Mouse (Mus musculus) hindbrain, embryonic 15.5 days (tissue): ENCODE data around the gene Ubap2l. TPM values are rescaled to one million over a fixed set of nuclear protein-coding genes. Genes with fewer than 3 reads are reported as not detected.
A peak's percentile ranks its signal among the peaks of the same experiment; 100 is the strongest.

Experiments used
- ATAC-seq: fragments of 200-750 bp; cut with Nextera tagmentation; 2 replicates; pipeline ENCODE4 v1.8.0; 2017; ENCODE audit warnings: low read depth, moderate number of reproducible peaks, moderate TSS enrichment; ENCODE audit not compliant: low FRiP score
- H3K27ac ChIP-seq: fragments of 300-500 bp; sonication (generic); replicated peaks from 2 replicates; pipeline ENCODE4 v1.5.1; 2015; ENCODE audit warnings: mild to moderate bottlenecking, inconsistent platforms
- H3K27me3 ChIP-seq: fragments of 300-500 bp; sonication (generic); 2 replicates; pipeline ENCODE4 v1.6.1; 2015; ENCODE audit warnings: control low read depth, inconsistent platforms
- H3K36me3 ChIP-seq: fragments of 300-500 bp; sonication (generic); 2 replicates; pipeline ENCODE4 v1.6.1; 2015; ENCODE audit warnings: control low read depth, inconsistent platforms
- H3K4me1 ChIP-seq: fragments of 300-500 bp; sonication (generic); replicated peaks from 2 replicates; pipeline ENCODE4 v1.6.1; 2015; ENCODE audit warnings: control low read depth, inconsistent platforms
- H3K4me2 ChIP-seq: fragments of 300-500 bp; sonication (generic); 2 replicates; pipeline ENCODE4 v1.6.1; 2015; ENCODE audit warnings: moderate library complexity, mild to moderate bottlenecking, inconsistent platforms
- H3K4me3 ChIP-seq: fragments of 300-500 bp; sonication (generic); 2 replicates; pipeline ENCODE4 v1.5.1; 2015; ENCODE audit warnings: mild to moderate bottlenecking, inconsistent platforms
- H3K9ac ChIP-seq: fragments of 300-500 bp; sonication (generic); 2 replicates; pipeline ENCODE4 v1.6.1; 2015; ENCODE audit warnings: inconsistent platforms
- H3K9me3 ChIP-seq: fragments of 300-500 bp; sonication (generic); 2 replicates; pipeline ENCODE4 v1.6.1; 2016; ENCODE audit warnings: control low read depth, inconsistent platforms
- WGBS: fragments of 180-500 bp; shearing (Covaris S2); methylation state at CpG from one replicate; pipeline ENCODE4 v1.1.7; 2015; 5-methylcytosine and 5-hydroxymethylcytosine counted together
- polyA plus RNA-seq: library from polyadenylated mRNA; unstranded; fragments of >200 nt; fragmentation: Nextera tagmentation; extraction: Ambion mirVana; gene quantifications from 2 replicates; pipeline ENCODE4 v1.2.1, GENCODE M21; 2015

Ubap2l gene
- polyA plus RNA-seq, 1 experiment from 2014 or later: 121 TPM

DNA sequence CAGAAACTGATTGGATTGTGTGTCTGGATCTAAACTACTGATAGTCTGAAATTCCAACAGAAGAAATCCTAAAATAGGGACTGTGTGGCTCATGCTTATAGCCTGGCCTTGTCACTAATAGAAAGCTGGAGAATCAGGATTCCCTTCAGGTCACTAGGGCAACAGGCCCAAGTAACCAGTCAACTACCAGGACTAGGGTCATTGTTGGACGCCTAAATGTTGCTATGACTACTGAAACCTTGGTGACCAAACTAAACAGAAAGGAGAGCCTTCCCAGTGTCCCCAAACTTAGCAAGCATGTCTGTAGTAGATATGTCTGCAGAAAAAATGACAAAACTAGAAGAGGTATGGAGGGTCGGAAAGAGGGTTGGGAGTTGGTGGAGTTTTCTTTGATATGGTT lies 10.1 kb upstream of the Ubap2l start:
- WGBS: 52% methylated on average over 2 of the region's 2 CpGs
- Histone ChIP-seq H3K27me3 (no peaks in the 10 kb centered on the region), H3K4me2 (no peak overlapping the region), H3K9ac (no peak overlapping the region), H3K36me3 (peaks cover 46% of the 10 kb centered on the region), H3K4me3 (no peak overlapping the region), H3K4me1 (no peaks in the 10 kb centered on the region), H3K27ac (no peak overlapping the region), H3K9me3 (no peaks in the 10 kb centered on the region)
- no peak for ATAC-seq

DNA sequence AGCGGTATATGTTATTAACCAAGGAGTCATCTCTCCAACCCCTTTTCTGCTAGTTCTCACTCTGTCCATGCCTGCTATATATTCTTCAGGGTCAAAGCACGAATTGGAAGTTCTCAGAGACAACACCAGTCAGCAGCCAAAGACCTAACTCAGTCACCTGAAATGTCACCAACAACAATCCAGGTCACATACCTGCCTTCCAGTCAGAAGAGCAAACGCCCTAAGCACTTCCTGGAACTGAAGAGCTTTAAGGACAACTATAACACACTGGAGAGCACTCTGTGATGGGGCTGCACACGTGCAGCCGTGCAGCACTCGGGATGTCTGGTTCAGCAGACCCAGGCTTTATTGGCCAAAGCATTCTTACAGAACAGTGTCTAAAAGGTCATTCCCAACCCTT lies 9.1 kb upstream of the Ubap2l start:
- Histone ChIP-seq H3K4me1 (no peaks in the 10 kb centered on the region), H3K4me2 (no peak overlapping the region), H3K4me3 (no peak overlapping the region), H3K27me3 (no peaks in the 10 kb centered on the region), H3K36me3 (peaks cover 50% of the 10 kb centered on the region), H3K9ac (no peak overlapping the region), H3K27ac (no peak overlapping the region), H3K9me3 (no peaks in the 10 kb centered on the region)
- no peak for ATAC-seq
- 96% methylated on average over 6 of the region's 6 CpGs for WGBS

GRCm38 (mm10) chr3:90051441-90052350 lies 732 bp downstream of the Ubap2l start, which contains the start of gene 4933434E20Rik:
Gene 4933434E20Rik, plus strand, starts transcription at chr3:90051636.
- Histone ChIP-seq H3K36me3 (peaks cover 26% of the 10 kb centered on the region), H3K27ac (peak within 1 kb of the TSS; percentile 87), H3K4me3 (peak within 1 kb of the TSS; percentile 74), H3K27me3 (no peaks in the 10 kb centered on the region), H3K4me2 (peak within 1 kb of the TSS; percentile 61), H3K4me1 (peaks cover 43% of the 10 kb centered on the region), H3K9ac (peak within 1 kb of the TSS; percentile 83), H3K9me3 (no peaks in the 10 kb centered on the region)
- ATAC-seq: peak; percentile 83
- under 1% methylated on average over 42 of the region's 43 CpGs for WGBS

DNA sequence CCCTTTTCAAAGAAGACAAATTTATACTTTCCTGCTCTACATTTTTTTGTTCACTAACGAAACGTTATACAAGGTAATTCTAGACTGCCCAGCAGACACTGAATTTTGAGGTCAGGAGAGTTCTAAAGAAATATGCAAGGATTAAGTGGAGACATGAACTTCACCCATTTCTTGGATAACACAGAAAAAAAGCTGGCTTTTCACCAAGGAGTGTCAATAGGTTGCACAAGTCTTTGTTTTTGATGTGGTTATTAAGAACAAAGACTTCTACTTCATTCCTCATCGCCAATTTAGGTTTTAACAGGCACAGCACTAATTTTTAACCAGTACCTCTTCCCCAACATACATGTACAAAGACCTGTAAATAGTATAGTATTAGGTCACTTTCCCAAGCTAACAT lies 2.7 kb downstream of the Ubap2l start:
- no peak overlapping the region for H3K27ac ChIP-seq
- ATAC-seq: no peak
- peaks cover 26% of the 10 kb centered on the region for H3K36me3 ChIP-seq
- H3K9ac ChIP-seq: no peak overlapping the region
- H3K4me2 ChIP-seq: no peak overlapping the region
- 72% methylated on average over 3 of the region's 3 CpGs for WGBS
- H3K4me1 ChIP-seq: peaks cover 29% of the 10 kb centered on the region
- H3K27me3 ChIP-seq: no peaks in the 10 kb centered on the region
- H3K9me3 ChIP-seq: no peaks in the 10 kb centered on the region
- no peak overlapping the region for H3K4me3 ChIP-seq

- H3K9ac ChIP-seq: no peak overlapping the region
- H3K4me3 ChIP-seq: no peak overlapping the region
- H3K4me1 ChIP-seq: no peaks in the 10 kb centered on the region
- no peak overlapping the region for H3K4me2 ChIP-seq
- H3K27ac ChIP-seq: no peak overlapping the region
- 91% methylated on average over 1 of the region's 1 CpGs for WGBS
- H3K9me3 ChIP-seq: no peaks in the 10 kb centered on the region
- ATAC-seq: no peak
- H3K36me3 ChIP-seq: peaks cover 77% of the 10 kb centered on the region
- no peaks in the 10 kb centered on the region for H3K27me3 ChIP-seq
These were observed 16.2 kb downstream of the Ubap2l start for GRCm38 (mm10) chr3:90036263-90036662.

DNA sequence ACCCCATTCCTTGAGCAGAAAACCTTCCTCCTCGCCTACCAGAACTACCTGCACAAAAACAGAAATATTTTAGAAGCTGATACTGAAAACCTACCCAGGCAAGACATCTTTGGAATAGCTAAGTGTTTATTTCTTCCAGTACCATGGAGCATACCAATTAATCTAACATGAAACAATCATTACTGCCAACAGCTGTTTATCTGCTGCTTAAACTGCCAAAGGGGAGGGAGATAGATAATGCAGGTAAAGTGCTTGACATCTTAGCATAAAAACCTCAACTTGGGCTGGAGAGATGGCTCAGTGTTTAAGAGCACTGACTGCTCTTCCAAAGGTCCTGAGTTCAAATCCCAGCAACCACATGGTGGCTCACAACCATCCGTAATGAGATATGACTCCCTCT lies 17.8 kb downstream of the Ubap2l start:
- Histone ChIP-seq H3K4me1 (no peaks in the 10 kb centered on the region), H3K9ac (no peak overlapping the region), H3K27me3 (no peaks in the 10 kb centered on the region), H3K36me3 (peaks cover 81% of the 10 kb centered on the region), H3K4me2 (no peak overlapping the region), H3K27ac (no peak overlapping the region), H3K9me3 (no peaks in the 10 kb centered on the region), H3K4me3 (no peak overlapping the region)
- no peak for ATAC-seq
- WGBS: 95% methylated on average over 2 of the region's 2 CpGs

GRCm38 (mm10) chr3:90016626-90017025 lies 35.8 kb downstream of the Ubap2l start:
- Histone ChIP-seq H3K4me1 (no peaks in the 10 kb centered on the region), H3K9ac (no peak overlapping the region), H3K9me3 (no peaks in the 10 kb centered on the region), H3K4me2 (no peak overlapping the region), H3K27ac (no peak overlapping the region), H3K4me3 (no peak overlapping the region), H3K27me3 (no peaks in the 10 kb centered on the region), H3K36me3 (peaks cover 98% of the 10 kb centered on the region)
- WGBS: 95% methylated on average over 4 of the region's 4 CpGs
- ATAC-seq: no peak

DNA sequence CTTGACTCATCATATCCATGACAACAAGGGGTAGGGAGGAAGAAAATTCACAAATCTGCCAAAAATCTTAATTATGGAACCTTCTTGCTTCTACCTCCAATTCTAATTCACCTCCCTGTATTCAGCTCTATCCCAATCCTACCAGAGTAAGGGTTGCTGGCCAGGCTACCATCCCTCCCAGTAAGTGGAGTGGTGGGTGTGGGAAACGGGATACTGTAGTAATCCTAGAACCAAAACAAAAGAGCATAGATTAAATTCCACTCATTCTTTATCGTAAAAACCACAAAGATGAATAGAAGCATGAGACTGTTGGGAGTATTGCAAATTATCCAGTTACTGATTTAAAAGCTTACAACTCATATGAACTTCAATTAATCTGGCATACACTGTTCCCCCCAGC lies 42.1 kb downstream of the Ubap2l start:
- H3K9ac ChIP-seq: no peak overlapping the region
- no peaks in the 10 kb centered on the region for H3K4me1 ChIP-seq
- H3K4me2 ChIP-seq: no peak overlapping the region
- no peaks in the 10 kb centered on the region for H3K27me3 ChIP-seq
- WGBS: 81% methylated on average over 2 of the region's 2 CpGs
- ATAC-seq: no peak
- no peak overlapping the region for H3K4me3 ChIP-seq
- no peak overlapping the region for H3K27ac ChIP-seq
- peaks cover 97% of the 10 kb centered on the region for H3K36me3 ChIP-seq
- H3K9me3 ChIP-seq: no peaks in the 10 kb centered on the region

DNA sequence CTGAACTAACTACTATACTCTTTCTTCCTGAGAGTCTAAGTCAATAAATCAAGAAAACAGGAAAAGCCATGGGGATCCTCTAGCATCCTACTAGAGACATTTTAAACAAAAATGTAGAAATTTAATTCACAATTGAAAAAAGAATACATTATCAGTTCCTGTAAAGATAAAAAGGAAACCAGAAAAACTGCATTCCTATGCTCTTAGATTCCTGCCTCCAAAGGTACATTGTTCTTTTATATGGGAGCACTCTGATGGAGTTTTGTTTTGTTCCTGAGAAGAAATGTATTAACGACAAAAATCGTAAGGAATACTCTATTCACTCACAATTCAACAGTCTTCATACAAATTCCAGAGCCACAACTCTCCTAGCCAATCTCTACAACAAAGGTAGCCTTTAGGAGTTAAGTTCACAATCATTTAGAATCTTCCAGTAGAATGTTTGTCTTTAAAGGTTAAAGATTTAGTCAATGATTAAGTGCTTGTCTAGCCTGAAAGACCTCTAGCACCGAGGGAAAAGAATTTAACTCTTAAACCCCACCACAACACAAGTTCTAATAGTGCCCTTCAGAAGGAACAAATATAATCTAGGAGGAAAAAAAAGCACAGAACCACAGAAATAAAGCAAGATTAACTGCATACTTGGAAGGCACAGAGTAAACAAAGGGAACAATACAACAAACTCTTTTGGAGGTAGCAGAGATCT lies 48.2 kb downstream of the Ubap2l start:
- Histone ChIP-seq H3K27ac (no peak overlapping the region), H3K27me3 (no peaks in the 10 kb centered on the region), H3K9ac (no peak overlapping the region), H3K9me3 (no peaks in the 10 kb centered on the region), H3K4me2 (no peak overlapping the region), H3K4me3 (no peak overlapping the region), H3K4me1 (peaks cover 4% of the 10 kb centered on the region; the same call in 1 of the 2 replicates), H3K36me3 (peaks cover 77% of the 10 kb centered on the region)
- ATAC-seq: no peak
- WGBS: 76% methylated on average over 3 of the region's 3 CpGs

DNA sequence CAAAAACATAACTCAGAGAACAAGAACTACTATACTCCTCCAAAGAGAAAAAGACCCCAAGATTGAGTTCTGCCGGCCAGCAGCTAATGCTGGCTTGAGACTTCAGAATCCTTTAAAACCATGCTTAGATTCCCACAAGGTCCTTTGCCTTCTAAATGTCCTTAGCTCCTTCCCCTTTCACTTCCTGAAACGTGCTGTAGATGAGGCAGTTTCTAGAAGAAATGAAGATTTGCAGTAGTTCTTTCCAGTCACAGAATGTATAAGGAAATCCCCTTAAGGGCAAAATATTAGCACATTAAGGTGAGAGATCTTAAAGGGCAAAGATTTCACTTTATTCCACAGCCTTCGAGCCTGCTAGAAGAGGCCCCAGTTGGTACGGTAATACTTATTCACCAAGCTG lies 52.6 kb downstream of the Ubap2l start:
- no peak overlapping the region for H3K9ac ChIP-seq
- no peak for ATAC-seq
- no peaks in the 10 kb centered on the region for H3K27me3 ChIP-seq
- no peaks in the 10 kb centered on the region for H3K9me3 ChIP-seq
- H3K27ac ChIP-seq: no peak overlapping the region
- H3K36me3 ChIP-seq: peaks cover 49% of the 10 kb centered on the region
- H3K4me1 ChIP-seq: peaks cover 21% of the 10 kb centered on the region
- H3K4me3 ChIP-seq: no peak overlapping the region
- 84% methylated on average over 4 of the region's 4 CpGs for WGBS
- H3K4me2 ChIP-seq: no peak overlapping the region

DNA sequence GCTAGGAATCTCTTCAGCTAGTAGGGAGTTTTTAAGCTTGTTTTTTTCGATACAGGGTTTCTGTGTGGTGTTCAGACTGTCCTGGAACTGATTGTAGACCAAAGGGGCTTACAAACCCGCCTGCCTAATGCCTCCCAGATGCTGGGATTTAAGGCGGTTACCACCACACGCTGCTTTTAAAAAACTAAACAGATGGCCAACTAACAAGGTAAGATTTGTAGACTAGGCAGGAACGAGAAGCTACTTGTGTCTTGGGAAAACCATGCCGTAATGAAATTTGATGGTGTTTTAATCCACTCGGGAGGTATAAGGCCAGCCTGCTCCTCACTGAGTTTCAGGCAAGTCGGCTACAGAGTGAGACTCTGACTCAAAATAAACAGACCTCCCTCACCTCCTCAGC lies 53.3 kb downstream of the Ubap2l start:
- Histone ChIP-seq H3K36me3 (peaks cover 48% of the 10 kb centered on the region), H3K4me1 (peaks cover 21% of the 10 kb centered on the region), H3K9me3 (no peaks in the 10 kb centered on the region), H3K27ac (peak overlapping the region; percentile 90), H3K27me3 (no peaks in the 10 kb centered on the region), H3K4me3 (peak overlapping the region; percentile 68), H3K9ac (peak overlapping the region; percentile 83), H3K4me2 (peak overlapping the region; percentile 80)
- no peak; the same call in 1 of the 2 replicates for ATAC-seq
- WGBS: 17% methylated on average over 8 of the region's 8 CpGs

GRCm38 (mm10) chr3:89998612-89999054 lies 53.8 kb downstream of the Ubap2l start, which contains the start of gene Hax1:
Gene Hax1, minus strand, starts transcription at chr3:89998780.
- Histone ChIP-seq H3K27ac (peak within 1 kb of the TSS; percentile 90), H3K36me3 (peaks cover 48% of the 10 kb centered on the region), H3K9me3 (no peaks in the 10 kb centered on the region), H3K4me2 (peak within 1 kb of the TSS; percentile 80), H3K4me3 (peak within 1 kb of the TSS; percentile 68), H3K4me1 (peaks cover 21% of the 10 kb centered on the region), H3K9ac (peak within 1 kb of the TSS; percentile 83), H3K27me3 (no peaks in the 10 kb centered on the region)
- ATAC-seq: peak; percentile 96
- 0% methylated on average over 26 of the region's 26 CpGs for WGBS
